ENCODE assay signal across 8 mouse cellular contexts in genomic region chr9:32697291-32698110, GRCm38 (mm10).
DNase-seq lines count a peak whose midpoint lies in the region; ATAC-seq lines count a peak whose summit lies in the region.

No protein-coding gene starts in this region.

- intact Hi-C loops in left cerebral cortex, postnatal 25 days (cut with DNase I): loop anchor here (5.0 kb wide), 2 partner anchors 105 to 245 kb away; no protein-coding TSS in a partner anchor

- no peaks in the 10 kb centered on the region for H3K9me3 ChIP-seq in heart, embryonic 15.5 days (replicated peaks)
- no peaks in the 10 kb centered on the region for H3K9me3 ChIP-seq in hindbrain, embryonic 15.5 days
- H3K9me3 ChIP-seq in midbrain, embryonic 15.5 days: no peaks in the 10 kb centered on the region

- H3K9ac ChIP-seq in heart, embryonic 15.5 days: peak overlapping the region; percentile 76
- H3K9ac ChIP-seq in hindbrain, embryonic 15.5 days: 0 out of 2 replicates have a peak overlapping the region, but pooled peaks have one; percentile 3
- no peak overlapping the region for H3K9ac ChIP-seq in midbrain, embryonic 15.5 days

- peak overlapping the region; percentile 92 for H3K4me2 ChIP-seq in heart, embryonic 15.5 days
- peak overlapping the region; percentile 89 for H3K4me2 ChIP-seq in hindbrain, embryonic 15.5 days
- no peak overlapping the region for H3K4me2 ChIP-seq in midbrain, embryonic 15.5 days

- WGBS in heart, embryonic 15.5 days: 49% methylated on average over 9 of the region's 9 CpGs
- WGBS in hindbrain, embryonic 15.5 days: 72% methylated on average over 9 of the region's 9 CpGs
- 67% methylated on average over 9 of the region's 9 CpGs for WGBS in midbrain, embryonic 15.5 days

- no peak for DNase-seq in heart, adult 8-10 months (ENCODE audit: low spot score)
- no peak for DNase-seq in retina, postnatal 1 day
- DNase-seq in left cerebral cortex, postnatal 25 days (ENCODE audit: low spot score in 2 of 2): no peak

- no peak for ATAC-seq in heart, embryonic 15.5 days (replicated peaks; ENCODE audit: insufficient number of reproducible peaks, insufficient read depth, low FRiP score, low read depth)
- ATAC-seq in hindbrain, embryonic 15.5 days (ENCODE audit: low FRiP score, low read depth): no peak
- no peak for ATAC-seq in midbrain, embryonic 15.5 days (replicated peaks)
- no peak for ATAC-seq in megakaryocyte, adult 5-6 weeks (ENCODE audit: poor library complexity, severe bottlenecking)

- peak overlapping the region; percentile 71 for H3K4me3 ChIP-seq in heart, embryonic 15.5 days
- peak overlapping the region; percentile 90 for H3K4me3 ChIP-seq in brown adipose tissue, adult 24 weeks (ENCODE audit: insufficient read depth, low read depth, low read length)
- H3K4me3 ChIP-seq in hindbrain, embryonic 15.5 days: peak overlapping the region; percentile 77
- H3K4me3 ChIP-seq in midbrain, embryonic 15.5 days: peak overlapping the region; percentile 59; the same call in 1 of the 2 replicates

- H3K36me3 ChIP-seq in heart, embryonic 15.5 days: no peaks in the 10 kb centered on the region
- no peaks in the 10 kb centered on the region for H3K36me3 ChIP-seq in hindbrain, embryonic 15.5 days
- no peaks in the 10 kb centered on the region for H3K36me3 ChIP-seq in midbrain, embryonic 15.5 days (replicated peaks)

- no peaks in the 10 kb centered on the region for H3K27me3 ChIP-seq in heart, embryonic 15.5 days
- H3K27me3 ChIP-seq in hindbrain, embryonic 15.5 days: peaks cover 63% of the 10 kb centered on the region
- peaks cover 59% of the 10 kb centered on the region for H3K27me3 ChIP-seq in midbrain, embryonic 15.5 days (replicated peaks)

- peaks cover 46% of the 10 kb centered on the region for H3K4me1 ChIP-seq in heart, embryonic 15.5 days (replicated peaks)
- H3K4me1 ChIP-seq in brown adipose tissue, adult 24 weeks (ENCODE audit: control insufficient read depth, insufficient read depth, insufficient read length, low read length): peaks cover 10% of the 10 kb centered on the region
- peaks cover 13% of the 10 kb centered on the region for H3K4me1 ChIP-seq in hindbrain, embryonic 15.5 days (replicated peaks)
- peaks cover 11% of the 10 kb centered on the region for H3K4me1 ChIP-seq in midbrain, embryonic 15.5 days

- H3K27ac ChIP-seq in heart, embryonic 15.5 days: peak overlapping the region; percentile 95
- peak overlapping the region; percentile 96 for H3K27ac ChIP-seq in brown adipose tissue, adult 24 weeks (replicated peaks; ENCODE audit: low read depth, low read length)
- no peak overlapping the region for H3K27ac ChIP-seq in hindbrain, embryonic 15.5 days (replicated peaks)
- H3K27ac ChIP-seq in midbrain, embryonic 15.5 days: no peak overlapping the region

Comparison
In these comparisons a context has a peak if more than half of its experiments do, and no peak if none do; other contexts are left out.
1. H3K27ac ChIP-seq: peak in heart, embryonic 15.5 days (single experiment) and brown adipose tissue, adult 24 weeks (single experiment); none in hindbrain, embryonic 15.5 days (single experiment) and midbrain, embryonic 15.5 days (single experiment).
2. Peak in every context shown above with its lines, with median percentiles within 50 percentile points of each other: H3K4me3 ChIP-seq.